ENCODE assay signal across 9 mouse cellular contexts in the genomic region with DNA sequence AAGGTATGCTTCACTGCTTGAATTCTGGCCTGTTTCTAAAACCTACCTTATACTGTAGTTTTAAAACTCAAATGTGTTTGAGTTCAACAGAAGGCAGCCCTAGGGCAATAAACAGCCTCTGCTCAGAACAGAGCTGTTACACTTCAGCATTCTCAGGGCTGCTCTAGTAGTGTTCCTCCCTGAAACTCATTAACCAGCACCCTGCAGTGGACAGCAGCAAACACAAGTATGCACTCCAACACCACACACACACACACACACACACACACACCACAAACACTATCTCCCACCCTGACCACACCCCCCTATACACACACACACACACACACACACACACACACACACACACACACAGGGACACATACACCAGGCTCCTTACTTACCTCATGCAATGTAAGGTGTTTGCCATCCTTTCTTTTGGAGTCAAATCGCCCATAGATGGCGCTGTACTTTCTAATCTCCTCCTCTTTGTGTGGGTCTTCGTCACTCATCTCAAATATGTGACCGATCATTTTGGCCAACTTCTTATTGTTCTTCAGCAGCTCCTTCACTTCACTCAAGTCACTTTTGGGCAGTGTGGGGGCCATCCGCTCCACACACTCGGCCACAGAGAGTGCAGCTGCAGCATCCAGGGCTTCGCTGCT. TPM values are rescaled to one million over a fixed set of nuclear protein-coding genes. Genes with fewer than 3 reads are reported as not detected.
A peak's percentile ranks its signal among the peaks of the same experiment; 100 is the strongest.
DNase-seq lines count a peak whose midpoint lies in the region; ATAC-seq lines count a peak whose summit lies in the region.
"Had no signal": no experiment of that assay in that cellular context is flagged by ENCODE, and none has a peak within 500 bp of the region (broad histone marks: within the 10 kb centered on the region; RNA-seq: fewer than 3 reads in every experiment).

No protein-coding gene starts in this region.

- peak; percentile 42 for ATAC-seq in cerebellum, adult (ENCODE audit: insufficient number of reproducible peaks, low FRiP score, low TSS enrichment)
- ATAC-seq in liver, embryonic 15.5 days (ENCODE audit: insufficient read depth), result 0 out of 2 replicates have a peak, but pooled peaks have one; percentile 31

- H3K4me1 ChIP-seq in liver, embryonic 15.5 days (replicated peaks), result peaks cover 12% of the 10 kb centered on the region

- no peak overlapping the region for H3K9ac ChIP-seq in liver, embryonic 15.5 days

- no peak overlapping the region for H3K4me3 ChIP-seq in liver, embryonic 15.5 days (replicated peaks)

- H3K4me2 ChIP-seq in liver, embryonic 15.5 days, result no peak overlapping the region

- no peaks in the 10 kb centered on the region for H3K27me3 ChIP-seq in liver, embryonic 15.5 days

- H3K36me3 ChIP-seq in liver, embryonic 15.5 days (replicated peaks), result peaks cover 21% of the 10 kb centered on the region

- H3K27ac ChIP-seq in liver, embryonic 15.5 days (replicated peaks), result no peak overlapping the region
- H3K27ac ChIP-seq: macrophage had no signal

- DNase-seq in cerebellum, adult 18-20 months, result no peak
- DNase-seq in spleen, postnatal 36 days (ENCODE audit: low spot score in 2 of 2), result peak; percentile 36 to 50
- no peak for DNase-seq in spleen, adult 12 weeks (ENCODE audit: low spot score)
- peak; percentile 26 to 42 for DNase-seq in thymus, postnatal 36 days
- no peak for DNase-seq in adrenal gland, adult 18-20 months (ENCODE audit: low spot score in 2 of 2)
- DNase-seq in urinary bladder, adult 2 months (ENCODE audit: low spot score), result no peak

- no peaks in the 10 kb centered on the region for H3K9me3 ChIP-seq in liver, embryonic 15.5 days (replicated peaks)

- 65% methylated on average over 7 of the region's 7 CpGs for WGBS in liver, embryonic 15.5 days (ENCODE audit: insufficient replicate concordance)

RNA-seq across cellular contexts. Expression of a gene that starts 10.8 kb away (rescaled TPM):
- 15.5 and 18.2 TPM in 2 replicates for polyA plus RNA-seq in liver, embryonic 15.5 days (2015; fragmentation: Nextera tagmentation; extraction: Ambion mirVana)
- total RNA-seq in adrenal gland, adult 18-20 months (2021), result 10 to 100 TPM; 53.1 to 54.0 TPM
- 35.2 and 40.1 TPM in 2 replicates for polyA plus RNA-seq in urinary bladder, adult 2 months (2012; rRNA removed)

Comparison
In these comparisons a context has a peak if more than half of its experiments do, and no peak if none do; other contexts are left out.
1. DNase-seq: peak in spleen, postnatal 36 days (2 of 2) and thymus, postnatal 36 days (2 of 2); none in cerebellum, adult 18-20 months (0 of 2), spleen, adult 12 weeks (single experiment), adrenal gland, adult 18-20 months (0 of 2) and urinary bladder, adult 2 months (single experiment).